Mouse (Mus musculus): ENCODE results near the gene Eif2ak2.

Gene Eif2ak2

DNA sequence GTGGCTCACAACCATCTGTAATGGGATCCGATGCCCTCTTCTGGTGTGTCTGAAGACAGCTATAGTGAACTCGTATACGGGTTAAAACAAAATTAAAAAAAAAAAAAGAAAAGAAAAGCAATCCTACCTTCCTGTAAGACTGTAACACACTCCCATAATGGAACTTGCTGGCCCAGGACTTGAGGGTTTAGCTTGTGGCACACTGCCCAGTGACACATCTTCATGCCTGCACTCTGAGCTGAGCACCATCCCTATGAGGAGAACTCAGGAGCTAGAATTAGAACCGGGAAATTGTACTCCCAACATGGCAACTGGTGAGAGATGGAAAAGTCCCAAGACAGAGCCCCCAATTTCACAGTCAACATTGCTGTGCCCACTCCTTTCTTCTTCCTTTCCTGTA, 918 bp upstream of the Eif2ak2 start:
- peak overlapping the region; percentile 88; the same call in 1 of the 2 replicates for H3K4me3 ChIP-seq (replicated peaks; ENCODE audit: low read length)
- peaks cover 30% of the 10 kb centered on the region for H3K4me1 ChIP-seq (replicated peaks; ENCODE audit: low read depth, low read length)
- H3K9me3 ChIP-seq (ENCODE audit: low read length), result 0 out of 2 replicates have a peak, but pooled peaks cover 3% of the 10 kb centered on the region
- H3K27me3 ChIP-seq (ENCODE audit: insufficient read depth, low read length), result no peaks in the 10 kb centered on the region
- no peak for TF ChIP-seq NANOG (IDR thresholded peaks at IDR 0.05; ENCODE audit: borderline replicate concordance, low read length)
- no peak for TF ChIP-seq CTCF (conservative IDR thresholded peaks at IDR 0.05; ENCODE audit: low read length)
- no peak for TF ChIP-seq POU5F1 (IDR thresholded peaks at IDR 0.05; ENCODE audit: borderline replicate concordance, low read length)
- H3K36me3 ChIP-seq (ENCODE audit: insufficient read depth, low read length), result peaks cover 5% of the 10 kb centered on the region; the same call in 1 of the 2 replicates

DNA sequence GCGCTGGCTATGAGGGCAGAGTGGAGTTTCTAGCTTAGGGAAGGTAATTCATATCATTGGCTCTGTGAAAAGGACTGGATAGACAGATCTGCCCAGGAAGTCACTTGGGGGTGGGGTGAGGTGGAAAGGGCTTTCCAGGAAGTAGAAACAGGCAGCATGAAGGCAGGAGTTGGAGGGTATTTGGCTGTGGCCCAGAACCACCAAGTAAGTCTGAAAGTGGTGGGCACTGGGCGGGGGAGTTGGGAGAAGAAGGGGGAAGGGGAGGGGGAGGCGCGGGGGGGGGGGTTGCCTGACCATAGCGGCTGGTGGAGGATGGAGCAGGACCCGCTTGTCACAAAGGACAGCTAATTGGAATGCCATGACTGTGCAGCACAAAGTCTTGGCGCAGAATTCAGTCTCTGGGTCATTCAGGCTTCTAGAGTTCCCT, 482 bp downstream of the Eif2ak2 start:
- H3K27me3 ChIP-seq (ENCODE audit: insufficient read depth, low read length), result no peaks in the 10 kb centered on the region
- 0 out of 2 replicates have a peak, but pooled peaks cover 3% of the 10 kb centered on the region for H3K9me3 ChIP-seq (ENCODE audit: low read length)
- H3K4me3 ChIP-seq (replicated peaks; ENCODE audit: low read length), result peak overlapping the region; percentile 88
- TF ChIP-seq NANOG (IDR thresholded peaks at IDR 0.05; ENCODE audit: borderline replicate concordance, low read length) (no peak), CTCF (conservative IDR thresholded peaks at IDR 0.05; ENCODE audit: low read length) (no peak), POU5F1 (IDR thresholded peaks at IDR 0.05; ENCODE audit: borderline replicate concordance, low read length) (no peak)
- H3K4me1 ChIP-seq (replicated peaks; ENCODE audit: low read depth, low read length), result peaks cover 30% of the 10 kb centered on the region
- H3K36me3 ChIP-seq (ENCODE audit: insufficient read depth, low read length), result peaks cover 11% of the 10 kb centered on the region

DNA sequence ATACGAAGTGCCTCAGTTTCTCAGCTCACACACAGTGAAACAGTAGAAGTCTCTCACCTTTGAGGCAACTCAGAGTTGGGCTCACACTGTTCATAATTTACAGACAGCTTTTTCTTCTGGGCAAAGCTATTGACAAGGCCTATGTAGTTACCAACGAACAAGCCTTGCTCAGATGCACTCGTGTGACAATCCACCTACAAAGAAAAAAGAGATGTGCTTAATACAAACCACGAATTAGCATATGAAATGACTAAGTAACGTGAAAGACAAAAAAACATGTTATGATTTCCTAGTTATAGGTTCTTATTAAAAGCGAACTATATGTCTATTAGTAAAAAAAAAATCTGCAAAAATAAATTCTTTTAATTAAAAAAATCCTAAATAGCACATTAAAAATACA, 8.5 kb downstream of the Eif2ak2 start:
- H3K36me3 ChIP-seq (ENCODE audit: insufficient read depth, low read length), result peaks cover 27% of the 10 kb centered on the region
- no peak for TF ChIP-seq NANOG (IDR thresholded peaks at IDR 0.05; ENCODE audit: borderline replicate concordance, low read length)
- no peak overlapping the region for H3K4me3 ChIP-seq (replicated peaks; ENCODE audit: low read length)
- H3K9me3 ChIP-seq (ENCODE audit: low read length), result no peaks in the 10 kb centered on the region
- no peaks in the 10 kb centered on the region for H3K27me3 ChIP-seq (ENCODE audit: insufficient read depth, low read length)
- no peaks in the 10 kb centered on the region for H3K4me1 ChIP-seq (replicated peaks; ENCODE audit: low read depth, low read length)

DNA sequence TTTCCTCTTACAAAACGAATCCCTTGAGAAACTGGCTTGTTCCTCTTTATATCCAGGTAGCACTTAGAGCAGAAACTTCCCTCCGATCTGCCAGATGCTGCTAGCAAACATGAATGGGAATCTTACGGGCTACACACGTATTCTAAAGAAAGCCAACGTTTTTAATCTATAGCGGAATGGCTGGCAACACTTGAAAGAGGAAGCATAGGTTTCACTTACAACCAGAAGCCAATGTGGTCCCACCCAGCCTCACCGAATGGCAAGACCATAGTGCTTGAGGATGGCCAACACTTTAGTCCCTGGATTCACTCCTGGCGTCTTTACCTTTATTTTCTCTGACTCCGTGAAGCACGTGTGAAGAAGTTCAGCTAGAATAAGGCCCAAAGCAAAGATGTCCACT, 26.1 kb downstream of the Eif2ak2 start:
- Histone ChIP-seq H3K9me3 (ENCODE audit: low read length) (no peaks in the 10 kb centered on the region), H3K4me3 (replicated peaks; ENCODE audit: low read length) (no peak overlapping the region), H3K27me3 (ENCODE audit: insufficient read depth, low read length) (no peaks in the 10 kb centered on the region), H3K36me3 (ENCODE audit: insufficient read depth, low read length) (peaks cover 34% of the 10 kb centered on the region), H3K4me1 (replicated peaks; ENCODE audit: low read depth, low read length) (no peaks in the 10 kb centered on the region)
- TF ChIP-seq NANOG (IDR thresholded peaks at IDR 0.05; ENCODE audit: borderline replicate concordance, low read length) (no peak), POU5F1 (IDR thresholded peaks at IDR 0.05; ENCODE audit: borderline replicate concordance, low read length) (no peak), CTCF (conservative IDR thresholded peaks at IDR 0.05; ENCODE audit: low read length) (no peak)

DNA sequence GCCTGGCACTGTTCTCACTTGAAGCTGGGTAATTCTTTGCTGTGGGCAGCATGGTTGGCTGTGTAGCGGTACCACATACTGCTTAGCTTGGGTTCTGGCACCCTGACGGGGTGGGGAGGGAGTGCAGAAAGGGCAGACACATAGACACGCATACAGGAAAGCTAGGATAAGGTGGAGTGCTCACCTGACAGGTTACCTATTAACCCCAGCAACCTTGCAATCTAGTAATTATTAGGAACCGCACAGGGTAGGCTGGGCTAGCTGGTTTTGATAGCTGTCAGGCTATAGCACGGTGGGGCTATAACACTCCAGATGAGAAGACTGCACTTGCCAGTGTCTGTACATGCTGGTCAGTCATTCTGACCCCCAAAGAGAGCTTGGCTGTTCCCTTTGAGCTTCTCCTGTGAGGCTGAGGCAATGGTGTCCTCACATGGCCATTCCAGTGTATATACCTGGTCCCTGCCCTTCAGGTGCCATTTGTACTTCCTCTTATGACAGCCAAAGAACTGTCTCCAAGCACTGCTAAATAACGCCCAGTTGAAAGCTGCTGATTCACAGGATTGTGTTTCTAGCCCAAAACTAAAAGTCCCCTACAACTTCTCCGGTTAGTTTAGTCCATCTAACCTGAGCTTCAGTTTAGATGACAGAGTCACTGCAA, 40.0 kb downstream of the Eif2ak2 start:
- Histone ChIP-seq H3K4me1 (replicated peaks; ENCODE audit: low read depth, low read length) (no peaks in the 10 kb centered on the region), H3K4me3 (replicated peaks; ENCODE audit: low read length) (no peak overlapping the region), H3K36me3 (ENCODE audit: insufficient read depth, low read length) (peaks cover 74% of the 10 kb centered on the region), H3K27me3 (ENCODE audit: insufficient read depth, low read length) (no peaks in the 10 kb centered on the region), H3K9me3 (ENCODE audit: low read length) (no peaks in the 10 kb centered on the region)
- TF ChIP-seq NANOG (IDR thresholded peaks at IDR 0.05; ENCODE audit: borderline replicate concordance, low read length) (no peak), CTCF (conservative IDR thresholded peaks at IDR 0.05; ENCODE audit: low read length) (no peak), POU5F1 (IDR thresholded peaks at IDR 0.05; ENCODE audit: borderline replicate concordance, low read length) (no peak)

DNA sequence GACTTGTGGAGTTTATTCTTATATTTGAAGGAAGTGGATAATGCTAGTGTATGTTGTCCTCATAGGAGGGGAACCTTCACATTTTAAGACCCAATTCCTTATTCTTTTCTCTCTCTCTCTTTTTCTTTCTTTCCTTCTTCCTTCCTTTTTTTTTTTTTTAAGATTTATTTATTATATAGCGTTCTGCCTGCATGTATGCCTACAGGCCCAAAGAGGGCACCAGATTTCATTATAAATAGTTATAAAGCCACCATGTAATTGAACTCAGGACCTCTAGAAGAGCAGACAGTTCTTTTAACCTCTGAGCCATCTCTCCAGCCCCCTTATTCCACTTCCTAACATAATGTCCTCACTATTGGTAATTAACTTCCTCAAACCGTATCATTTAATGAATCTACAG, 46.3 kb downstream of the Eif2ak2 start:
- peaks cover 10% of the 10 kb centered on the region for H3K4me1 ChIP-seq (replicated peaks; ENCODE audit: low read depth, low read length)
- TF ChIP-seq CTCF (conservative IDR thresholded peaks at IDR 0.05; ENCODE audit: low read length), result no peak
- no peak for TF ChIP-seq POU5F1 (IDR thresholded peaks at IDR 0.05; ENCODE audit: borderline replicate concordance, low read length)
- TF ChIP-seq NANOG (IDR thresholded peaks at IDR 0.05; ENCODE audit: borderline replicate concordance, low read length), result no peak
- no peaks in the 10 kb centered on the region for H3K9me3 ChIP-seq (ENCODE audit: low read length)
- H3K27me3 ChIP-seq (ENCODE audit: insufficient read depth, low read length), result no peaks in the 10 kb centered on the region
- peaks cover 20% of the 10 kb centered on the region for H3K36me3 ChIP-seq (ENCODE audit: insufficient read depth, low read length)
- H3K4me3 ChIP-seq (replicated peaks; ENCODE audit: low read length), result peak overlapping the region; percentile 94

DNA sequence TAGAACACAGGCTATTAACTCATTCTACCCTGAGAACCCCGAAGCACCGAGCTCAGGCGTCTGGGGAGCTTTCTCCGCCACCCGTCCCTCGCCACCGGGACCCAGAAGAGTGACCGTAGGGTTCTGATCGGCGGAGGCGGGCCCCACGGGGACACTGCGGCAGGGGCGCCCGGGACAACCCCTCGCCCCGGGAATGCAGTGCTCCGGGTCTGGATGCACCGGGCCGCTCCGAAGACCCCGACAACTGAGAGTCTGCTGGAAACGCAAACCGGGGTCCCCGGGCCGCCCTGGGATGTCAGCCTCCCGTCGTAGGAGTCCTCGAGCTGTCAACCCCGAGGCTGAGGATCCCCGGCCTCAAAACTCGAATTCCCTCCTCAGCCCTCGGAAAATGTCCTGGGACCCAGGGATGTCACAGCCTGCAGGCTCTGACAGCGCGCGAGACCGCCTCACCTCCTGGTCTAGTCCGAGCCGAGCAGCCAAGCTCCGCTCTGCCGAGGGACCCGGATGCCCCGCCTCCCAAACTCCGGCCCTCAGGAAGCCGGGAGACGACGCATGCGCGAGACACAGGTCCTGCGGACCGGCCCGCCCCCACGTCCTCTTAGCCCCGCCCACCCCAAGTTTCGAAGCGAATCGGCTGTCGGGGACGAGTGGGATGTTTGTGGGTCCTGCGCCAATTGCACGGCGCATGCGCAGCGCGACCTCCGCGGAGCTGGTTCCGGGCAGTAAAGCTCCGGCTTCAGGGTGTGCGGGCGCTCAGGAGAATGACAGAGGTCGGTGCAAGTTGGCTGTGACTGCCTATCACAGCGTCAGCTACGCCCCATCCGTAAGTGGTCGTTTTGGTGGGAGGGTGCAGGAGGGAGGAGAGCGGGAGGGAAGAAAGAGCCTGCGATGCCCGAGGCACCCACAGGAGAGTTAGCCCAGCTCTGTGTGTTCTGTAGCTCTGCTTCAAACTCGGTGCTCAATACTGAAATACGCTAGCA, 47.2 kb downstream of the Eif2ak2 start, which contains the start of the genes Heatr5b and Gpatch11:
Gene Heatr5b, minus strand, starts transcription at position 509 of the 980 bp plus-strand sequence.
Gene Gpatch11, plus strand, starts transcription at position 712 of the 980 bp plus-strand sequence.
- H3K4me1 ChIP-seq (replicated peaks; ENCODE audit: low read depth, low read length), result peaks cover 10% of the 10 kb centered on the region
- no peaks in the 10 kb centered on the region for H3K9me3 ChIP-seq (ENCODE audit: low read length)
- no peaks in the 10 kb centered on the region for H3K27me3 ChIP-seq (ENCODE audit: insufficient read depth, low read length)
- H3K4me3 ChIP-seq (replicated peaks; ENCODE audit: low read length), result peak within 1 kb of the TSS; percentile 94
- H3K36me3 ChIP-seq (ENCODE audit: insufficient read depth, low read length), result peaks cover 14% of the 10 kb centered on the region
- TF ChIP-seq CTCF (conservative IDR thresholded peaks at IDR 0.05; ENCODE audit: low read length) (no peak), NANOG (IDR thresholded peaks at IDR 0.05; ENCODE audit: borderline replicate concordance, low read length) (no peak), POU5F1 (IDR thresholded peaks at IDR 0.05; ENCODE audit: borderline replicate concordance, low read length) (no peak)

DNA sequence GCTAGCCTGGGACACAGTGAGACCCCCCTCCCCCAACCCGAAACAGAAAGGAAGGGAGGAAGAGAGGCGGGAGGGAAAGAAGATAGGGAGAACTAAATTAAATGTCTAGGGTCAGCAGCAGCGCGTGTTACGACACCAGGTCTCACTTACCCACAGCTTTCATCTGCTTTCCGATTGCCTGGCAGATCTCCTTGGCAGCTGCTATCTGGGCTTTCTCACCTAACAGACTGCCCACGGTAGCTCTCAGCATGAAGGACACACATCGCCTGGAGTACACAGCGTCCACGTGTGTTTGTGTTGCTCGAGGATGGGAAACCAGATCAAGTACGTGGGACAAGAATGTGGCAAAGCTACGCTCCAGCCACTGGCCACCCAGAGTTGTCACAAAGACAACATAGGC, 58.0 kb downstream of the Eif2ak2 start:
- TF ChIP-seq CTCF (conservative IDR thresholded peaks at IDR 0.05; ENCODE audit: low read length) (no peak), POU5F1 (IDR thresholded peaks at IDR 0.05; ENCODE audit: borderline replicate concordance, low read length) (no peak), NANOG (IDR thresholded peaks at IDR 0.05; ENCODE audit: borderline replicate concordance, low read length) (no peak)
- H3K4me3 ChIP-seq (replicated peaks; ENCODE audit: low read length), result no peak overlapping the region
- H3K27me3 ChIP-seq (ENCODE audit: insufficient read depth, low read length), result no peaks in the 10 kb centered on the region
- no peaks in the 10 kb centered on the region for H3K4me1 ChIP-seq (replicated peaks; ENCODE audit: low read depth, low read length)
- peaks cover 28% of the 10 kb centered on the region for H3K36me3 ChIP-seq (ENCODE audit: insufficient read depth, low read length)
- H3K9me3 ChIP-seq (ENCODE audit: low read length), result no peaks in the 10 kb centered on the region

Measured in E14TG2a.4 (cell line).